Mouse (Mus musculus) spleen, postnatal 36 days (tissue): ENCODE measurements around the gene Gm20661.
A peak's percentile ranks its signal among the peaks of the same experiment; 100 is the strongest.

Experiments used
- DNase-seq, 2 experiments: peaks; one replicate each; pipeline ENCODE4 v3.0.0; 2022; ENCODE audit warnings: low spot score in 2 of 2, mixed read lengths in 1 of 2

Gm20661 gene

GRCm38 (mm10) chr9:107982681-107983346 lies at the start of gene Gm20661:
Gene Gm20661 (plus strand): TSS chr9:107983058.
- DNase-seq, result peak; percentile 61 to 71

DNA sequence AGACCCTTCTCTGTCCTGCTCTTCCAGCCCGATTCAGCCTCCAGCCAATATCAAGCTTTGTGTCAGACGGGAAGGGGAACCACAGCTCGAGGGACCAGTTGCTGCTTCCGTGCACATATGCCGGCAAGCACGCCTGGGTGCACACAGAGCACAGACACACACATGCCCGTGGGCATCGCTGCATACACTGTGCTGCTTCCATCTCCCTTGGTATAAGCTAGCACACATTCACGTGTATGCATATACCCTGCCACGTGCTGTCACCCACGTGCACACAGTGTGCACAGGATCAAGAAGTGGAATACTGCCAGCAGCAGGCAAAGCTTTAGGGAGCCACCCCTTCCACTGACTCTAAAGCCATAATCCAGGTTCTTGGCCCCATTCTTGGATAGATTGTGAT lies 48.7 kb upstream of the Gm20661 start:
- DNase-seq, result no peak

DNA sequence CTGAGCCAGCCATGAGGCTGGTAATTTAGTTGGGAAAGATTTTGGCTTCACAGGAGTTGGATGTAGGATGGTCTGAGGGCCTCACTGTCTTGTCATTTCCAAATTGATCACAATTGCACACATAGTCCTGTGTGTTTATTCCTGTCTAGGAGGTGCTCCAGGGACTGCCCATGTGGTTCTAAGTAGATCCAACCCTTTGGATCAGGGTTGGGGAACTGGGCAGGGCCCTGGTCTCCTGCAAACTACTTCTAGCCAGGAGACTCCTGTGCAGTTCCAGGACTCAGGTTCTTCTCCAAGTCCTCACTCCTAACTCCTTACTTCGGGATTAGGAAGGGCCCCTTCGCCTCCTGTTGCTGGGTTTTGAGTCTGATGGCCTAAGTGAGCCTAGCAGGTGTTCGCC lies 47.5 kb upstream of the Gm20661 start, which contains the start of gene Camkv:
TSS of gene Camkv (plus strand) at position 301 of the 400 bp plus-strand sequence.
- no peak for DNase-seq

DNA sequence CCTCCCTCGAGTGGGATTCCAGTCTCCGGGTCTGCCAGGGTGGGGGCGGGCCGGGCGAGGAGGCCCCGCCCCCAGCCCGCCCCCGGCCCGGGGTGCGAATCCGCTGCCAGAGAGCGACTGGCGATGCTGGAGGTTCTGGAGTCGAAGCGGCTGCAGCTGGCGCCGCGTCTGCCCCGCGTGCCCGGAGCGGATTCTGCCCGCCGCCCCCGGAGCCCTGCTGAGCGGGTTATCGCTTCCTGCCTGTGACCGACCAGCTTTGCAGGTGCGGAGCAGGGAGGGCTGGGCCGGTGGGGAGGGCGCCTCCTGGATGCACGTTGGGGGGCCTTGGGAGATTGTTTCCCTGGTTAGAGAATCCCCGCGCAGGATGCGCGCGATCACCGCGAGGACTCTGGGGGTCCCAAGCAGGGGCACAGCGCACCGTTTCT lies 47.1 kb upstream of the Gm20661 start:
- peak in 1 of 2 experiments; percentile 24 for DNase-seq

- no peak for DNase-seq
These were observed 46.5 kb upstream of the Gm20661 start for GRCm38 (mm10) chr9:107936215-107936822.

- DNase-seq, result no peak
These were observed 46.0 kb upstream of the Gm20661 start for GRCm38 (mm10) chr9:107936831-107937230.

GRCm38 (mm10) chr9:107947241-107948194 lies 35.3 kb upstream of the Gm20661 start:
- DNase-seq, result no peak

GRCm38 (mm10) chr9:107949184-107949921 lies 33.5 kb upstream of the Gm20661 start:
- DNase-seq, result no peak

DNA sequence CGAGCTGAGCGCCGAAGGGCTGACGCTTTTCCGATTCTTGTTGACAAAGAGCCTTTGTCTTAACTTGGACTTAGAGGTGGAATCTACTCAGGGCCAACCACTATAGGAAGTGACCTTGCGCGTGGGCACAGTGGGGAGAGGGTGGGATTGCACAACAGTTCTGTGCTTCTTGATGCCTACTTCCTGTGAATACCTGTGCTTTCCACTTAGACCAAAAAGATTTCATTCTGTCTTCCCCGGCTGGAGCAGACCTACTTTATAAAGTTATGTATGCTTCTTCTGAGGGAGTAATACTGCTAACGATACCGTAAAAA lies 33.0 kb upstream of the Gm20661 start, which contains the start of gene Traip:
TSS of gene Traip (plus strand) at position 215 of the 314 bp plus-strand sequence.
- DNase-seq, result no peak

DNA sequence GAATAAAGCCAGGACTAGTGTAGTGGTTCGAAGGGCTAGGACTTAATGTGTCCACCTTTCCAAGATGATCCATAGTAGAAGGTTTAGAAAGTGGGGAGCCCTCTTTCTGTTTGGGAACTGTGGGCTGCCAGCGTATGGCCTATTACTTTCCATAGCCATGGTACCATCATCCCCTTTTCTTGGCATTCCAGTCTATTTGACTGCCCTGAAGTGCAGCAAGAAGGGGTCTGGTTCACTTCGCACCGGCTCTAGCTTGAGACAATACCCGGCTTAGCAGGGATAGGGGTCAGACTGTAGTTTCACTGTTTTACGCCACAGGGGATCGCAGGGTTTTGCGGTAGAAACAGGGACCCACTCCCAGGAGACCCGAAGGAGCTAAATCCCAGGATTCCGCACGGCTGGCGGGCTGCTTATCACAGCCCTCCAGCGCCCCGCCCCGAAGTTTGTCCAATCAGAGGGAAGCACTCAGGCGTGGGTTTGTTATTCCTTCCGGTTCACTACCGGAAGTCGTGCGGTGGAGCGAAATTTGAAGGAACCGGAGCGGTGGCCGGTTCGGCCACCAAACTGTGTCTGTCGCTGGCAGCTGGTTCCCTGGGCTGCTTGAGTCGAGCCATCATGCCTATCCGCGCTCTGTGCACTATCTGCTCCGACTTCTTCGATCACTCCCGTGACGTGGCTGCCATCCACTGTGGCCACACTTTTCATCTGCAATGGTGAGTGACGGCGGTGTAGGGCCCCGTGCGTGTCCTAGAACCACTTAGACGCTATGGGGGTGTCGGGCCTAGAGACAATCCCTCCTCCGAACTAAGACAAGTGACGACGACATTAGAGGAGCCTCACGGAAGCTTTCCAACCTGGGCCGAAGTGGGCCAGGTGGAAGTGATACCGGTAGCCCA lies 32.1 kb upstream of the Gm20661 start:
- peak; percentile 85 to 90 for DNase-seq

- DNase-seq, result no peak
These were observed 27.1 kb upstream of the Gm20661 start for GRCm38 (mm10) chr9:107955613-107956289.

GRCm38 (mm10) chr9:107957141-107957540 lies 25.7 kb upstream of the Gm20661 start:
- no peak for DNase-seq

GRCm38 (mm10) chr9:107959896-107960295 lies 23.0 kb upstream of the Gm20661 start:
- no peak for DNase-seq

DNA sequence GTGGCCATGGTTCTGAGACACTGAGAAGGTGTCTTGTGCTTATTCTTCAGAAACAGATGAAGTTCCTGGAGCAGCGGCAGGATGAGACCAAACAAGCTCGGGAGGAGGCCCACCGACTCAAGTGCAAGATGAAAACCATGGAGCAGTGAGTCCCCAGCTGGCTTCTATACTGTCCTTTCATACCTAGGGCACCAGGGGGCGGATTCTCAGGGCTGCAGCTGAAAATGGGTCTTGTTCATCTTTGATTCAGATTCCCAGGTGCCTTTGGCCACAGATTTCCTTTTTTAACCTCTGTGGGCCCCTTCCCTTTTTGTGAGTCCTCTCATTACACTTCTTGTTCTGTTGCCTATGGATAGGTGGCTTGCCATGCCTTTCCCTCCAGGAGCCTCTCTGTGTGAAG lies 21.9 kb upstream of the Gm20661 start:
- no peak for DNase-seq

DNA sequence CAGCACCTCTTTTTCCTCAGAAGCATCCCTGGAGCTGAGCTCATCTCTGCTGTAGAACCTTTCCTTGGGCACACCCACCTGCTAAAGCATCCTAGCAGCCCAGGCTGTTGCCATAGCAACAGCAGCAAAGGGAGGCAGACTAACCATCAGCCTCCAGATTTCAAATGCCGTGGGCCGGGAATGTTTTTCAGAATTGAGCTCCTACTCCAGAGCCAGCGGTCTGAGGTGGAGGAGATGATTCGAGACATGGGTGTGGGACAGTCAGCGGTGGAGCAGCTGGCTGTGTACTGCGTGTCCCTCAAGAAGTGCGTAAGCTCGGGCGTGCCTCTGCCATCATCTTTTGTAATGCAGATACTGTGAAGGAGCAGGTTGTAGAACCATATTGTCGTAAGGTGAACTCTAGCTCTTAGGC lies 21.5 kb upstream of the Gm20661 start:
- no peak for DNase-seq

GRCm38 (mm10) chr9:107961881-107962280 lies 21.0 kb upstream of the Gm20661 start:
- no peak for DNase-seq

DNA sequence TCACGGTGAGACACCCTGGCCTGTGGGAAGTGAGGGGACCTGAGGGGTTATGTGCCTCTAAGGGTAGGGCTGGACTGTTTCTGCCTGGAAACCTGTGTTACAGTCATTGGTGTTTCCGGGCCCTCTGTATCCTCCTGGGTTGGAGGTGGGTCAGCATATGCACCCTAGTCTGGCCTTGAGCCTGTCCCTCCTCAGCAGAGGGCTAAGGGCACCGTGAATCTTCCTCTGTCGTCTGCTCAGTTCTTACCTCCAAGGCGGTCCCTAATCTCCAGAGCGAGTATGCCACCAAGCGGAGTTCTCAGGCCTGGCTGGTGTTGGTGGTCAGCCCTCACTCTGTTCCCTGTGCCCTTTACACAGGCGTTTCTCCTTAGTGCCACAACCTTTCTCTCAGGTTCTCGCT lies 19.9 kb upstream of the Gm20661 start:
- no peak for DNase-seq

- peak; percentile 64 for DNase-seq
These were observed 19.2 kb upstream of the Gm20661 start for GRCm38 (mm10) chr9:107963700-107964099.

DNA sequence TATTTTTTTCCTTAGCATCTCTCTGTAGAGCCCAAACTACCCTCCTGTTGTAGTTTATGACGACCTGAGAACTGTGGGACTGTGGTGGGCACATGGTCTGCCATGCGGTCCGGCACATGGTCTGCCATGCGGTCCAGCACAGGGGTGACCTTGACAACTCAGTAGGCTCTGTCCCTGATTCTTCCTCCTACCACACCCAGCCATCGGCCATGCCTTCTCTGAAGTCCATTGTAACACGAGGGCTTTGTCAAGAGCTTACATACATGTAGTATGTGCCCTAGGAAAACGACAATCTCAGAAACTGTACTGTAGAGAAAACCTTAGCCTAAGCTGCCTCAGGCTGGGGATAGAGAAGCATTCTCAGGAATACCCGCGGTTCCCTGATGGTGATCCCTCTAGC lies 18.2 kb upstream of the Gm20661 start:
- DNase-seq, result no peak

- DNase-seq, result no peak
These were observed 16.2 kb upstream of the Gm20661 start for GRCm38 (mm10) chr9:107966676-107967075.
